Mouse (Mus musculus) myocyte (in vitro differentiated cells): ENCODE data around the gene Cdc34.

Experiments
- CEBPB ChIP-seq: IDR thresholded peaks from 2 replicates; pipeline ENCODE4 v1.6.1; 2011; ENCODE audit warnings: mild to moderate bottlenecking, moderate library complexity; ENCODE audit not compliant: poor library complexity, insufficient read depth, severe bottlenecking
- E2F4 ChIP-seq: IDR thresholded peaks from one replicate; pipeline ENCODE4 v1.6.1; 2011; ENCODE audit warnings: mild to moderate bottlenecking, control low read depth, moderate library complexity; ENCODE audit not compliant: insufficient read depth
- MYOD1 ChIP-seq, 3 experiments: IDR thresholded peaks; one replicate each; pipeline ENCODE4 v1.6.1; 2011; ENCODE audit warnings: control low read depth in 2 of 3, low read depth in 2 of 3, mild to moderate bottlenecking in 2 of 3, moderate library complexity in 1 of 3; ENCODE audit not compliant: insufficient read length in 2 of 3, control insufficient read depth in 1 of 3
- POLR2A ChIP-seq: IDR thresholded peaks from one replicate; pipeline ENCODE4 v1.6.1; 2011; ENCODE audit warnings: low read depth, mild to moderate bottlenecking, control low read depth, moderate library complexity; ENCODE audit not compliant: insufficient read length

DNA sequence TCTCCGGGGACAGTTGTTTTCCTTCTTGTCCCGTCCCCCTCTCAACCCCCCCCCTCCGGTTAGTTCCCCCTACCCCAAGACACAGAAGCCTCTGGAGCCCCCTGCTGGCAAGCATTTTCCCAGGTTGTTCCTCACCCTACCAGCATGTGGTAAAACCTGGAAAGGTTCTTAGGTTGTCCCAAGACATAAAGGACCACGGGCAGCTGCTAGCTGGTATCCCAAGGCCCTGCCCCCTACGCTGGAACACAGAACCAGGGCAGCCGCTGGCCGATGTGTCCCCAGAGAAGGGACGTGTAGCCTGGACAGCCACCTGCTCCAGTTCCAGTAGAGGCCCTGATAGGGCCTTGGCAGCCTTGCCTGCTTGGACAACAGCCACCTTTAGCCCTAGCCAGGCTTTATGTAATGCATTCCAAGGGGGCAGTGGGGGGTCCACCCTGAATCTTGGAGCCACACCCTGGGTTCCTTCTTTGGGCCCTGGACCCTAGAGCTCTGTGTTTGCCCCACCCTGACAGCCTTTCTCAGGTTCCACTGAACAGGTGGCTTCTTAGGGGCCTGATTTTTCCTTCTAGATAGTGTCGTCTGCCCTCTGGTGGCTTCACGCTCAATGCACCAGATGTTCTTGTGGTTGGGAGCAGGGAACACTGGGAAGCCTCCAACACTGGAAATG lies 1.1 kb downstream of the Cdc34 start:
- TF ChIP-seq MYOD1 (IDR thresholded peaks at IDR 0.05; ENCODE audit: control insufficient read depth in 1 of 3, insufficient read length in 2 of 3, low read depth in 2 of 3) = peak; percentile 59 to 77 (median 71)
- peak; percentile 23 for TF ChIP-seq POLR2A
- no peak for TF ChIP-seq E2F4
- no peak for TF ChIP-seq CEBPB
